Mouse (Mus musculus) thymus, postnatal 36 days (tissue): ENCODE results near the gene Ifi208.
A peak's percentile ranks its signal among the peaks of the same experiment; 100 is the strongest.
"Not testable (repeated sequence)": the region's sequence is repeated elsewhere in the genome, so short reads cannot be mapped to it uniquely, and the experiment has no call there.

Source experiments
- DNase-seq, 2 experiments: peaks; one replicate each; pipeline ENCODE4 v3.0.0; 2022; ENCODE audit warnings: mixed read lengths in 2 of 2

Ifi208 gene

GRCm38 (mm10) chr1:173673458-173674097, at the start of gene Ifi208:
Ifi208 (plus strand) TSS chr1:173673675.
- DNase-seq, result peak; percentile 17 to 23

GRCm38 (mm10) chr1:173624052-173624451, 49.4 kb upstream of the Ifi208 start:
- no peak for DNase-seq

GRCm38 (mm10) chr1:173626686-173627085, 46.8 kb upstream of the Ifi208 start:
- DNase-seq, result no peak

GRCm38 (mm10) chr1:173630622-173631021, 42.9 kb upstream of the Ifi208 start, which contains the start of gene Ifi209:
Ifi209 (plus strand) TSS chr1:173630917.
- peak; percentile 30 to 44 for DNase-seq

- no peak for DNase-seq
Observed at GRCm38 (mm10) chr1:173633969-173634645, 39.4 kb upstream of the Ifi208 start.

- DNase-seq, result no peak
Observed at GRCm38 (mm10) chr1:173645393-173645792, 28.1 kb upstream of the Ifi208 start.

- no peak for DNase-seq
Observed at GRCm38 (mm10) chr1:173657973-173658372, 15.5 kb upstream of the Ifi208 start.

GRCm38 (mm10) chr1:173678605-173679004, 5.1 kb downstream of the Ifi208 start:
- DNase-seq, result peak in 1 of 2 experiments; percentile 21

GRCm38 (mm10) chr1:173694270-173694669, 20.8 kb downstream of the Ifi208 start:
- DNase-seq, result no peak

GRCm38 (mm10) chr1:173733219-173733618, 59.7 kb downstream of the Ifi208 start:
- no peak for DNase-seq

- not testable (repeated sequence) for DNase-seq
Observed at GRCm38 (mm10) chr1:173735015-173735414, 61.5 kb downstream of the Ifi208 start.

GRCm38 (mm10) chr1:173736986-173737385, 63.5 kb downstream of the Ifi208 start:
- DNase-seq, result no peak

- DNase-seq, result no peak
Observed at GRCm38 (mm10) chr1:173740537-173740936, 67.1 kb downstream of the Ifi208 start.

- DNase-seq, result no peak
Observed at GRCm38 (mm10) chr1:173741656-173742055, 68.2 kb downstream of the Ifi208 start, which contains the start of gene Ifi207. Ifi207 (minus strand) TSS chr1:173741747.

- DNase-seq, result no peak
Observed at GRCm38 (mm10) chr1:173742262-173742661, 68.8 kb downstream of the Ifi208 start.
